Mouse (Mus musculus): ENCODE measurements around the gene Slc44a4.
A peak's percentile ranks its signal among the peaks of the same experiment; 100 is the strongest.

GRCm38 (mm10) chr17:34952378-34953040 lies 38.2 kb downstream of the Slc44a4 start:
- TF ChIP-seq CTCF (IDR thresholded peaks at IDR 0.05; ENCODE audit: low read depth) (peak; percentile 78), EP300 (IDR thresholded peaks at IDR 0.05; ENCODE audit: low read depth) (peak; percentile 63)
